Mouse (Mus musculus) lung, embryonic 14.5 days (tissue): ENCODE data around the gene Tspan18. TPM values are rescaled to one million over a fixed set of nuclear protein-coding genes. Genes with fewer than 3 reads are reported as not detected.

ENCODE experiments used
- ATAC-seq: fragments of 200-750 bp; cut with Nextera tagmentation; 2 replicates; pipeline ENCODE4 v1.8.0; 2017; ENCODE audit warnings: mild to moderate bottlenecking, moderate TSS enrichment, moderate library complexity; ENCODE audit not compliant: insufficient read depth
- DNase-seq: peaks from one replicate; pipeline ENCODE4 v3.0.0-alpha.2; 2015
- H3K27ac ChIP-seq: fragments of 300-500 bp; sonication (generic); 2 replicates; pipeline ENCODE4 v1.5.1; 2014; ENCODE audit warnings: low read depth, mild to moderate bottlenecking, moderate library complexity
- H3K27me3 ChIP-seq: fragments of 300-500 bp; sonication (generic); 2 replicates; pipeline ENCODE4 v1.6.1; 2014; ENCODE audit warnings: low read length, control low read depth; ENCODE audit not compliant: insufficient read depth
- H3K36me3 ChIP-seq: fragments of 300-500 bp; sonication (generic); 2 replicates; pipeline ENCODE4 v1.6.1; 2014; ENCODE audit warnings: control low read depth; ENCODE audit not compliant: insufficient read depth
- H3K4me1 ChIP-seq: fragments of 300-500 bp; sonication (generic); 2 replicates; pipeline ENCODE4 v1.6.1; 2014; ENCODE audit warnings: antibody characterized with exemption, control low read depth; ENCODE audit not compliant: insufficient read depth
- H3K4me2 ChIP-seq: fragments of 300-500 bp; sonication (generic); 2 replicates; pipeline ENCODE4 v1.6.1; 2014; ENCODE audit warnings: mild to moderate bottlenecking
- H3K4me3 ChIP-seq: fragments of 300-500 bp; sonication (generic); 2 replicates; pipeline ENCODE4 v1.5.1; 2014; ENCODE audit warnings: low read depth, low read length
- H3K9ac ChIP-seq: fragments of 300-500 bp; sonication (generic); 2 replicates; pipeline ENCODE4 v1.6.1; 2014
- H3K9me3 ChIP-seq: fragments of 300-500 bp; sonication (generic); 2 replicates; pipeline ENCODE4 v1.6.1; 2016; ENCODE audit warnings: low read depth, low read length, control low read depth
- CTCF ChIP-seq: IDR thresholded peaks from 2 replicates; pipeline ENCODE4 v1.5.1; 2016; ENCODE audit warnings: antibody characterized with exemption, low read depth
- WGBS: fragments of 180-500 bp; shearing (Covaris S2); extraction: QIAGEN DNeasy Blood & Tissue Kit; methylation state at CpG from one replicate; pipeline ENCODE4 v1.1.7; 2014; 5-methylcytosine and 5-hydroxymethylcytosine counted together
- polyA plus RNA-seq: library from polyadenylated mRNA; unstranded; fragments of >200 nt; fragmentation: Nextera tagmentation; extraction: Ambion mirVana; gene quantifications from 2 replicates; pipeline ENCODE4 v1.2.1, GENCODE M21; 2014

Tspan18 gene
- polyA plus RNA-seq, 1 experiment from 2014 or later = 36.8 TPM

- DNase-seq (peak; percentile 70), ATAC-seq (peak; percentile 70)
- Histone ChIP-seq H3K9ac (no peak overlapping the region), H3K9me3 (no peaks in the 10 kb centered on the region), H3K27ac (peak overlapping the region; percentile 32; the same call in 1 of the 2 replicates), H3K4me1 (peaks cover 23% of the 10 kb centered on the region), H3K4me3 (no peak overlapping the region), H3K27me3 (no peaks in the 10 kb centered on the region), H3K4me2 (no peak overlapping the region), H3K36me3 (no peaks in the 10 kb centered on the region)
- WGBS = 30% methylated on average over 7 of the region's 7 CpGs
- no peak for TF ChIP-seq CTCF
Observed at GRCm38 (mm10) chr2:93283481-93284293, 50.6 kb downstream of the Tspan18 start.

DNA sequence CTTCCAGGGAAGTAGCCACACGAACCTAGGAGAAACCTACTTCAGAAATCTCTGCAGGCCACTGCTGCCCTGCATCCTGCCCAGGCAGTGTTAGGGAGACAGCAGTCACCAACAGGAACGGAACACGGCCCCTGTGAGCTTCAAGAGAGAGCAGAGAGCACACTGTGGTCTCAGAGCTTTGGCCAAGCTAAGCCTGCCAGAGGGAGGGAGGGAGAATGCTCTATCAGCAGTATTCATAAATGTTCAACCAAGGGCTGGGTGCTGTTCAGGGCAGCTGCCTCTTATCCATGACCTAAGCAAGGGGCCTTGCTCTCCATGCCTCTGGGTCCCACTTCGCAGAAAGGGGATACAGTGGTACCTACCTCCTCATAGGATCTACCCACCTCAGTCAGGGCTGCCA, 51.7 kb downstream of the Tspan18 start:
- WGBS = 71% methylated on average over 4 of the region's 4 CpGs
- peak; percentile 27 for DNase-seq
- H3K9me3 ChIP-seq = no peaks in the 10 kb centered on the region
- H3K36me3 ChIP-seq = no peaks in the 10 kb centered on the region
- no peak overlapping the region; the same call in 1 of the 2 replicates for H3K27ac ChIP-seq
- H3K4me2 ChIP-seq = no peak overlapping the region
- no peak overlapping the region for H3K9ac ChIP-seq
- H3K4me1 ChIP-seq = peaks cover 29% of the 10 kb centered on the region
- TF ChIP-seq CTCF = no peak
- H3K27me3 ChIP-seq = no peaks in the 10 kb centered on the region
- ATAC-seq = no peak
- H3K4me3 ChIP-seq = no peak overlapping the region

GRCm38 (mm10) chr2:93281466-93281865, 52.8 kb downstream of the Tspan18 start:
- TF ChIP-seq CTCF = no peak
- Histone ChIP-seq H3K4me2 (no peak overlapping the region), H3K9ac (no peak overlapping the region), H3K4me3 (no peak overlapping the region), H3K9me3 (no peaks in the 10 kb centered on the region), H3K4me1 (peaks cover 33% of the 10 kb centered on the region), H3K27me3 (no peaks in the 10 kb centered on the region), H3K36me3 (no peaks in the 10 kb centered on the region), H3K27ac (no peak overlapping the region)
- DNase-seq (no peak), ATAC-seq (no peak)
- 69% methylated on average over 6 of the region's 6 CpGs for WGBS

DNA sequence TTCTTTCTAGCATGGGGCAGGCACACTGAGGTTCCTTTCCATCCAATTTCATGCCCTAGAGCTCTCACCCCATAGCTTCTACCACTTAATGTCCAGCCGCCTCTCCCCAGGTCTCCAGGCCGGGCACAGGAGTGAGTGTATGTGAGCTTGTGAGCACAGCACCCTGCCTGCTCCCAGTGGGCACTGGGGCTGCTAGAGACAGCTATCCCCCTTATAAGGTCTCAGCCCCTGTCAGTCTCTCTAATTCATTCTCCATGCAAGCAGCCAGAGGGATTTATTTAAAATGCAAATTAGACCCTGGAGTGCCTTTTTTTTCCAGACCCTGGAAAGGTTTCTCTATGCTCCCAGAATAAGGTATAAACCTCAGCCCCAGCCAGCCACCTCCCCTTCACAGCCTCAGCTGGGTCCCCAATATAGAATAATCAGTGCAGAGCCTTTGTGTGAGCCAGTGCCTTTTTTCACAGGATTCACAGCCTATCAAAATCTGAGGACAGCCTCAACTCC, 54.1 kb downstream of the Tspan18 start:
- no peaks in the 10 kb centered on the region for H3K9me3 ChIP-seq
- H3K9ac ChIP-seq = no peak overlapping the region
- TF ChIP-seq CTCF = no peak
- H3K36me3 ChIP-seq = no peaks in the 10 kb centered on the region
- no peak overlapping the region for H3K4me2 ChIP-seq
- ATAC-seq (no peak), DNase-seq (no peak)
- no peak overlapping the region for H3K27ac ChIP-seq
- H3K4me3 ChIP-seq = no peak overlapping the region
- 88% methylated on average over 2 of the region's 2 CpGs for WGBS
- H3K4me1 ChIP-seq = peaks cover 33% of the 10 kb centered on the region
- H3K27me3 ChIP-seq = no peaks in the 10 kb centered on the region

- peak overlapping the region; percentile 4; the same call in 1 of the 2 replicates for H3K9ac ChIP-seq
- ATAC-seq (peak; percentile 75), DNase-seq (peak; percentile 63)
- no peaks in the 10 kb centered on the region for H3K36me3 ChIP-seq
- no peaks in the 10 kb centered on the region for H3K27me3 ChIP-seq
- H3K4me2 ChIP-seq = 0 out of 2 replicates have a peak overlapping the region, but pooled peaks have one; percentile 11
- peak overlapping the region; percentile 88 for H3K27ac ChIP-seq
- peak; percentile 48 for TF ChIP-seq CTCF
- H3K9me3 ChIP-seq = no peaks in the 10 kb centered on the region
- no peak overlapping the region for H3K4me3 ChIP-seq
- 18% methylated on average over 11 of the region's 11 CpGs for WGBS
- peaks cover 20% of the 10 kb centered on the region for H3K4me1 ChIP-seq
Observed at GRCm38 (mm10) chr2:93278181-93278975, 55.9 kb downstream of the Tspan18 start.

DNA sequence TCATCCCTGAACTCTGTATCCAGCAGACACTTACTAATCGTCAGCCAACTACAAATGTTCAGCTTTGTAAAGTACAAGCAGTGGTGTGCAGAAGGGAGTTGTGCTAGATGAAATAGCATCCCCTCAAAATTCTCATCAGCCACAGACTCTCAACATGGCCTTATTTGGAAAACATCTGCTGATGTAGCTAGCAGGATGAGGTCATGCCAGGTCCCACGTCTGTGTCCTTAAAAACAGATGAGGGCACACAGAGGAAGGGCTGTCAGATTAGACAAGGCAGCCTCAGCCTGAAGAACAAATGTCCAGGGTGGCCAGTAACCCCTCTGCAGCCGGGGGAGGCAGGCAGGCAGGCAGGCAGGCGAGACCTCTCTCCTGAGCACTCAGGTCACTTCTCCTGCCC, 56.8 kb downstream of the Tspan18 start:
- Histone ChIP-seq H3K4me2 (no peak overlapping the region), H3K4me1 (peaks cover 11% of the 10 kb centered on the region), H3K9ac (peak overlapping the region; percentile 4; the same call in 1 of the 2 replicates), H3K4me3 (no peak overlapping the region), H3K27ac (peak overlapping the region; percentile 88), H3K36me3 (no peaks in the 10 kb centered on the region), H3K27me3 (no peaks in the 10 kb centered on the region), H3K9me3 (no peaks in the 10 kb centered on the region)
- no peak for TF ChIP-seq CTCF
- peak; percentile 56 for DNase-seq
- WGBS = 28% methylated on average over 4 of the region's 4 CpGs
- ATAC-seq = 0 out of 2 replicates have a peak, but pooled peaks have one; percentile 17

DNA sequence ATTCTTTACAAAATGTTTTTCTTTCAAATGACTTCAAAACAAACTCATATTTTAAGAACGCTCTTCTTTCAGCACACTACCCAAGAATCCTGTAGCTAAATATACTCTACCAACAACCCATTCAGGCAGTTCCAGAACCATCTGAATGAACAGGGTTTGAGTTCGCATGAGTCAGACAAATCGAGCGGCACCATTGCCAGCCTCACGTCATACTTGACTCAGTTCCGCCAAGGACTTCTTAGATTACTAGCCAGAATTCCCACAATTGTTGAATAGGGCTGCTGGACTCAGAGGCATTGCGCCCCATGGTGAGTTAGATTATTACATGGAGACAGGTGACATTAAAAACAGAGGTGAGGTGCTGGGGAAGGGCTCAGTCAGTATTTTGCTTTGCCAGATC, 58.3 kb downstream of the Tspan18 start:
- WGBS = 93% methylated on average over 7 of the region's 7 CpGs
- TF ChIP-seq CTCF = no peak
- H3K9ac ChIP-seq = no peak overlapping the region
- H3K27me3 ChIP-seq = no peaks in the 10 kb centered on the region
- no peak for ATAC-seq
- no peaks in the 10 kb centered on the region for H3K36me3 ChIP-seq
- H3K4me3 ChIP-seq = no peak overlapping the region
- peaks cover 10% of the 10 kb centered on the region for H3K4me1 ChIP-seq
- no peaks in the 10 kb centered on the region for H3K9me3 ChIP-seq
- H3K4me2 ChIP-seq = no peak overlapping the region
- no peak for DNase-seq
- no peak overlapping the region for H3K27ac ChIP-seq
